Mouse (Mus musculus): Measurements from ENCODE around the gene Dysf. TPM values are rescaled to one million over a fixed set of nuclear protein-coding genes. Genes with fewer than 3 reads are reported as not detected.

Gene Dysf
- polyA plus RNA-seq, 1 experiment from 2014 or later: 2.3 TPM

DNA sequence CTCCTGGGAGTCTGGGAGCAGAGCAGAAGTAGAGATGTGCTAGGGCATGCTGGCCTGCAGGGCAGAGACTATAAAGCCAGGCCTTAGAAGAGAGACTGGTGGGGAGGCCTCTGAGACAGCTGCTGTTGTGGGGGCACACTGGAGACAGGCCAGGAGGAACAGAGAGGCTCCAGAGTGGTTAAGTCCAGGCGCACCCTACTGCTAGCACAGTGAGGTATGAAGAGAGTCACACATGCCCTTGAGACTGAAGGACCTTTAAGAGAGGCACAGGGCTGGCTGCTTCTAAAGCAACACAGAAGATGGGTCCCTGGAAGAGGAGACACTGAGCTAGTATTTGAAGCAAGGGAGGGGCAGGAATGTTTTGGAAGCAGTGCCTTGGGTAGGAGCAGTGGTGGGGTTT lies 134.9 kb downstream of the Dysf start:
- no peak overlapping the region for H3K4me3 ChIP-seq (replicated peaks)
- no peak overlapping the region for H3K4me2 ChIP-seq
- H3K27me3 ChIP-seq (replicated peaks): no peaks in the 10 kb centered on the region; the same call in 1 of the 2 replicates
- H3K9ac ChIP-seq (replicated peaks): no peak overlapping the region
- no peaks in the 10 kb centered on the region for H3K9me3 ChIP-seq (replicated peaks)
- no peak for ATAC-seq (ENCODE audit: low FRiP score)
- H3K4me1 ChIP-seq: peaks cover 11% of the 10 kb centered on the region; the same call in 1 of the 2 replicates
- H3K36me3 ChIP-seq: no peaks in the 10 kb centered on the region
- 75% methylated on average over 1 of the region's 1 CpGs for WGBS
- H3K27ac ChIP-seq (replicated peaks): no peak overlapping the region

DNA sequence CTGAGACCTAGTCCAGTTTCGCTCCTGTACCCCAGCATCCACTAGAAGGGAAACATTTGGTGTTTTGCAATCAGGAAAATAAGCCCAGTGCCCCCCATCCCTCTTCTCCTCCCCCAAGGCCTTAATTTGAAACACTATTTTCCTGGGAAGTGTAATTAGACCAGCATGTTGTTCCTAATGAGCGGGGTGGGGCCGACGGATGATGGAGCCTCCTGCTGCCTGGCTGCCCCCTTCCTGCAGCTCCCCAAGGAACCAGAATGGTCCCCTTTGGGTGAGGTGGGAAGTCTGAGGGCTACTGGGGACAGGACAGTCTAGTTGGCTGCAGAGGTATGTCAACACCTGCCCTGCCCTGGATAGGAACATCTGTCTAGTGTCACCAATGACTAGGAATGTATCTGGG lies 136.0 kb downstream of the Dysf start:
- Histone ChIP-seq H3K27me3 (replicated peaks) (no peaks in the 10 kb centered on the region; the same call in 1 of the 2 replicates), H3K4me3 (replicated peaks) (no peak overlapping the region), H3K9me3 (replicated peaks) (no peaks in the 10 kb centered on the region), H3K9ac (replicated peaks) (no peak overlapping the region), H3K27ac (replicated peaks) (no peak overlapping the region), H3K4me1 (peaks cover 11% of the 10 kb centered on the region; the same call in 1 of the 2 replicates), H3K36me3 (no peaks in the 10 kb centered on the region), H3K4me2 (no peak overlapping the region)
- WGBS: 77% methylated on average over 4 of the region's 4 CpGs
- ATAC-seq (ENCODE audit: low FRiP score): no peak

DNA sequence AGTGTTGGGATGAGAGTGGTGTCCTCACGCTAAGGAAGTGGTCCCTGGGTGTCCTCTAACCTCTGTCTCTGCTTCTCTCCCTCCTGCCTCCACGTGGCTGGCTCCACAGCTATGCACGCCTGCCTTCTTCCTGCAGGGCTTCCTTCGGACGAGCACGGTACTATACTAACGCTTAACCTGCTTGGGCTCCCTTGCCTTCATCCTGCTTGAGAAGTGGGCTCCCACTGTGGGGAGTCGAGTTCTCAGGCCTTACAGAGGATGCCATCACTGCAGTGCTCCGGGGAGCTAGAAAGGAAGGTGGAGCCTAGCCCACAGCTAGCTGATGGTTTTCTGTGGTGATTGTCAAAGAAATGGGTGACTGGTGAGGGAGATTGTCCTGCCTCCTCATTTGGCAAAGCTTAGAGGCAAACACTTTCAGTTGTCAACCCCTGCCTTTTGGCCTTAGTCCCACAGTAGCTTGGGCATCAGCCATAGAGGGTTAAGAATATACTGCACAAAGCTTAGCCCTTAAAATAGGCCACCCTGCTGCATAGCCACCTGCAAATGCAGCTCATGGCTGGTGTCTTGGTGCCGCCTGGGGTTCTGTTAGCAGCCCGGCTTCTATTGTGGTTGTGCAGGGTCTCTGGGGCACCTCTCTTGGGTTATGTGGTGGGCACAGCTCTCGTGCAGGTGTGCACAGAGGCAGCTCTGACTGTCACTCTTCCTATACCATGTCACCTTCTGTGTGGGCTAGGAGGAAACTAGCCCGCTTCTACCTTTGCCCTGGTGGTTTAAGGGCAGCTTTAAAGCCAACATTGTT lies 139.0 kb downstream of the Dysf start:
- Histone ChIP-seq H3K4me1 (peaks cover 11% of the 10 kb centered on the region; the same call in 1 of the 2 replicates), H3K4me2 (no peak overlapping the region), H3K27me3 (replicated peaks) (no peaks in the 10 kb centered on the region; the same call in 1 of the 2 replicates), H3K9me3 (replicated peaks) (no peaks in the 10 kb centered on the region), H3K4me3 (replicated peaks) (no peak overlapping the region), H3K9ac (replicated peaks) (no peak overlapping the region), H3K36me3 (no peaks in the 10 kb centered on the region), H3K27ac (replicated peaks) (no peak overlapping the region)
- no peak for ATAC-seq (ENCODE audit: low FRiP score)
- 85% methylated on average over 13 of the region's 13 CpGs for WGBS

DNA sequence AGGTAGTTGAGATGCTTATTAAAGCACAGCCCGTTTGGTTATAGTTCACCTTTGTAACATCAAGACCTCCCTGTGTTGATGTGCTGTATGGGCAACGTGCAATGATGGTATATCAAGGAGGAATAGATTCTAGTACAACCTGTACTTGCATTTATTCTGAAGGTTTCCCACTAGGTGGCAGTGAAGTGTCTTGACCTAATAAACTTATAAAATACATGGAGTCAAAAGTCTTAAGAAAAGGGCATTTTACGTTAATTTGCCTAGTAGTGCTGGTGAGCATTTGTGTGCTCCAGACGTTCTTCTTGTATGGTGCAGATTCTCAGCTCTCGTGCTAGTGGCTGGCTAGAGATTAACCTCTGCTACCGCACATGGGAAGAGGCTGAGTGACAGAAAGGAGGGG lies 140.1 kb downstream of the Dysf start:
- no peak overlapping the region for H3K27ac ChIP-seq (replicated peaks)
- ATAC-seq (ENCODE audit: low FRiP score): no peak
- no peaks in the 10 kb centered on the region; the same call in 1 of the 2 replicates for H3K27me3 ChIP-seq (replicated peaks)
- no peaks in the 10 kb centered on the region for H3K36me3 ChIP-seq
- WGBS: 78% methylated on average over 6 of the region's 6 CpGs
- H3K9me3 ChIP-seq (replicated peaks): no peaks in the 10 kb centered on the region
- no peak overlapping the region for H3K9ac ChIP-seq (replicated peaks)
- H3K4me3 ChIP-seq (replicated peaks): no peak overlapping the region
- H3K4me2 ChIP-seq: no peak overlapping the region
- H3K4me1 ChIP-seq: peaks cover 2% of the 10 kb centered on the region; the same call in 1 of the 2 replicates

DNA sequence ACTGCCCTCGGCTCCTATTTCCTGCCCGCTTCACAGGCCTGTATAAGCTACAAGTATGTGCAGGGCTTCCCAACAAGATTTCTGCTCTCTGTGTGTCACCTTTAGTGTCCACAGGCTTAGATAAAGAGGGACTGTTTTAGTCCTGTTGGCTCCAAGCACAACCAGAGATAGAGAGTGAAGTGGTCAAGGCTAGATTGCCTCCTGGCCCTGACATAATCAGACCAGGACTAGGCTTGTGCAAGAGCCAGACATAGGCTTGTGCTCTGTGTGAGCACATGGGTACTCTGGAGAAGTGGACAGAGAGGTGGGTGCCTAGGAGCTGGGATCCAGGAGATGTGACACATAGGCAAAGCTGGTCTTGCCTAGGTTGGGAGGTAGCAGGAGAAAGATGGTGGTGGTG lies 146.1 kb downstream of the Dysf start:
- WGBS: 98% methylated on average over 2 of the region's 2 CpGs
- no peak for ATAC-seq (ENCODE audit: low FRiP score)
- no peaks in the 10 kb centered on the region for H3K9me3 ChIP-seq (replicated peaks)
- H3K36me3 ChIP-seq: no peaks in the 10 kb centered on the region
- no peaks in the 10 kb centered on the region for H3K27me3 ChIP-seq (replicated peaks)
- H3K4me1 ChIP-seq: no peaks in the 10 kb centered on the region
- H3K4me3 ChIP-seq (replicated peaks): no peak overlapping the region
- no peak overlapping the region for H3K27ac ChIP-seq (replicated peaks)
- H3K4me2 ChIP-seq: no peak overlapping the region
- no peak overlapping the region for H3K9ac ChIP-seq (replicated peaks)

DNA sequence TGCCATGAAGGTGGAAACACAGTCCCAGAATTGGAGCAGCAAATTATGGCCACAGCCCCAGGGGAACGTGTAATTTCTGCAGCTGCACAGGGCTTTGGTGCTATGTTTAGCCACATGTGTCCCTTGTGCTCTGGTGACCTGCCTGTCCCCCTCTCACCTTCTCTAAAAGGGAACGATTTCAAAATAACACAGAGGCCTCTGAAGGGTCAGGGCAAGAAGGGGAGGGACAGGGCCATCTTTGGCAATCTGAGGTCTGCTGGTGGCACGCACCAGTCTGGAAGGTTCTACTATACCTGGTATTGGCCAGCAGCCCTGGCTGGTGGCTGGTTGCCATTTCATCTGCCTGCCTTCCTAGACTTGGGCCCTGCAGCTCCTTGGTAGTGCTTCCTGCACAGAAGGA lies 147.4 kb downstream of the Dysf start:
- Histone ChIP-seq H3K9me3 (replicated peaks) (no peaks in the 10 kb centered on the region), H3K9ac (replicated peaks) (no peak overlapping the region), H3K27ac (replicated peaks) (no peak overlapping the region), H3K4me3 (replicated peaks) (no peak overlapping the region), H3K27me3 (replicated peaks) (no peaks in the 10 kb centered on the region), H3K36me3 (no peaks in the 10 kb centered on the region), H3K4me2 (no peak overlapping the region), H3K4me1 (no peaks in the 10 kb centered on the region)
- WGBS: 76% methylated on average over 3 of the region's 3 CpGs
- ATAC-seq (ENCODE audit: low FRiP score): no peak

DNA sequence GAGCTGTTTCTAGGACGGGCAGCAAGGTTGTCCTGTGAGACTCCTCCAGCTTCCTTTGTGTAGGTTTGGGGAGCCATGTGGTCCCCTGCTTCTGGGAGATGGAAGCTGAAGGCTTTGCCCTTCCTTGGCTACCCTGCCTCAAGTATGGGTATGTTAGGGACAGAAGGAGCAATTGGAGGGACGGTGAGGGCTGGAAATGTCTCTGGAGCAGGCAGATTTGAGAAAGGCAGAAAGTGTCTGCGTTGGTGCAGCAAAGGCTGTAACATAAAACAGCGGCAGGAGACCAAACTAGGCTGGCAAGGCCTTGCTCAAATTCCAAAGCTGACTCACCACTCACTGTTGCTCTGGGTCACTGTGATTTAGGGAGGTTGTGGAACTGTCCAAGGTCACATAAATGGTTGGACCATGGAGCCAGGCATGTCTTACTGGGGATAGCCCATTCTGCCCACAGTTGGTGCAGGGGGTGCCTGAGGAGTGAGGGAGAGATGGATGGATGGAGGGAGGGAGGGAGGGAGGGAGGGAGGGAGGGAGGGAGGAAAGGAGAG lies 148.2 kb downstream of the Dysf start:
- no peaks in the 10 kb centered on the region for H3K27me3 ChIP-seq (replicated peaks)
- WGBS: 77% methylated on average over 4 of the region's 4 CpGs
- H3K9me3 ChIP-seq (replicated peaks): no peaks in the 10 kb centered on the region
- no peak overlapping the region for H3K4me3 ChIP-seq (replicated peaks)
- H3K4me1 ChIP-seq: no peaks in the 10 kb centered on the region
- no peak overlapping the region for H3K4me2 ChIP-seq
- ATAC-seq (ENCODE audit: low FRiP score): no peak
- H3K9ac ChIP-seq (replicated peaks): no peak overlapping the region
- no peak overlapping the region for H3K27ac ChIP-seq (replicated peaks)
- H3K36me3 ChIP-seq: no peaks in the 10 kb centered on the region

DNA sequence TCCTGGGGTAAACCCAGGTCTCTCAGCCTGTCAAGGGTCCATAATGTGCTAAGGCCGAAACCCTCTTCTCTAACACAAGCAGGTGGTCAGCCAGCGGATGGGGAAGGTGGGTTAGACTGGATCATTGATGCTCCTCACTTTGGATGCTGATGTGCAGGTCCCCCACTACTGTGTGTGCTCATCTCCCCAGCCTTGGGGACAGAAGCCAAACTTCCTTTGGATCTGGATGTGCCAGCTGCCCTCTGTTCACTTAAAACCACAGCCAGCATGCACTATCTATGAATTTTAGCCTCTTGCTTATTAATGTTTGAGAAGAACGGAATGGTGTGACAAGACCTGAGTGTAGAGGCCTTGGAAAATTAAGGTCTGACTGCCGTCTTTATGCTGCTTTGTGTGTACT lies 150.7 kb downstream of the Dysf start:
- no peak overlapping the region for H3K27ac ChIP-seq (replicated peaks)
- H3K9ac ChIP-seq (replicated peaks): no peak overlapping the region
- ATAC-seq (ENCODE audit: low FRiP score): no peak
- WGBS: 91% methylated on average over 4 of the region's 4 CpGs
- H3K4me1 ChIP-seq: no peaks in the 10 kb centered on the region
- H3K36me3 ChIP-seq: no peaks in the 10 kb centered on the region
- no peaks in the 10 kb centered on the region for H3K27me3 ChIP-seq (replicated peaks)
- H3K9me3 ChIP-seq (replicated peaks): no peaks in the 10 kb centered on the region
- no peak overlapping the region for H3K4me2 ChIP-seq
- no peak overlapping the region for H3K4me3 ChIP-seq (replicated peaks)

DNA sequence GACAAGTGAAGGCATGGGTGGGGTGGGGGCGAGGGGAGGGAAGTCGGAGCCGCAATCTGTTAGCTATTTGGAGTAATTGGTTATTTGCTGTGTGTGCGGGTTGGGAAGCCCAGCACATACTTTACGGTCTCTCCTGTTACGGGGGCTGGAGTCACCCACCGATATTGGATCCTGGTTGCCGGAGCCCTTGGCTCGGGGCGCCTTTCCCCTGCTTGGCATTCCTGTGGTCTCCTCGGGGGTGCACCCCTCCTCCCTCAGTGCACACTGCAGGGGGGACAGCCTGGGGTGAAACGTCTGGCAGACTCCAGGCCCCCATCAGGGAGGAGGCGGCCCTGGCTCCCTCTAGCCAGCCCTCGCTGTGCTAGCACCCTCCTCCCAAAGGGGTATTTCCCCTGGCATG lies 159.2 kb downstream of the Dysf start:
- Histone ChIP-seq H3K4me1 (no peaks in the 10 kb centered on the region), H3K9ac (replicated peaks) (no peak overlapping the region), H3K36me3 (no peaks in the 10 kb centered on the region), H3K9me3 (replicated peaks) (no peaks in the 10 kb centered on the region), H3K4me3 (replicated peaks) (no peak overlapping the region), H3K4me2 (no peak overlapping the region), H3K27ac (replicated peaks) (no peak overlapping the region), H3K27me3 (replicated peaks) (no peaks in the 10 kb centered on the region)
- ATAC-seq (ENCODE audit: low FRiP score): no peak
- WGBS: 79% methylated on average over 14 of the region's 14 CpGs

DNA sequence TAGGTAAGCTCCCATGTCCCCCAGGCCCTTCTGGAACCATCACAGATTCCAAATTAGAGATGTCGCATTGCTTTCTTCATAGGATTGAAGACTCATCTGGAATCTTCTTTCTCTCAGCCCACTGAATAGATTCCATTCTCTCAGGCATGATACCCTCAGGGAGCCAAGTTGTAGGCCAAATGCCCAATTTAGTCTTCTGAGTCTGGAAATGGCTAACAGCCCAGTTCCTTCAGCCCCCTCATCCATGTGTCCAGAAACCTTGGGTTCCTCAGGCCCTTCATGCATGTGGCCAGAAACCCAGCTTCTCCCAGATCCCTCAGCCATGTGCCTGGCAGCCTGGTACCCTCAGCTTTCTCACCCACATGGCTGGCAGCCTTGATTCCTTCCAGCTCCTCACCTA lies 160.2 kb downstream of the Dysf start:
- H3K27ac ChIP-seq (replicated peaks): no peak overlapping the region
- ATAC-seq (ENCODE audit: low FRiP score): no peak
- no peaks in the 10 kb centered on the region for H3K36me3 ChIP-seq
- H3K9ac ChIP-seq (replicated peaks): no peak overlapping the region
- H3K27me3 ChIP-seq (replicated peaks): no peaks in the 10 kb centered on the region
- H3K4me2 ChIP-seq: no peak overlapping the region
- H3K9me3 ChIP-seq (replicated peaks): no peaks in the 10 kb centered on the region
- H3K4me1 ChIP-seq: no peaks in the 10 kb centered on the region
- 97% methylated on average over 1 of the region's 1 CpGs for WGBS
- no peak overlapping the region for H3K4me3 ChIP-seq (replicated peaks)

DNA sequence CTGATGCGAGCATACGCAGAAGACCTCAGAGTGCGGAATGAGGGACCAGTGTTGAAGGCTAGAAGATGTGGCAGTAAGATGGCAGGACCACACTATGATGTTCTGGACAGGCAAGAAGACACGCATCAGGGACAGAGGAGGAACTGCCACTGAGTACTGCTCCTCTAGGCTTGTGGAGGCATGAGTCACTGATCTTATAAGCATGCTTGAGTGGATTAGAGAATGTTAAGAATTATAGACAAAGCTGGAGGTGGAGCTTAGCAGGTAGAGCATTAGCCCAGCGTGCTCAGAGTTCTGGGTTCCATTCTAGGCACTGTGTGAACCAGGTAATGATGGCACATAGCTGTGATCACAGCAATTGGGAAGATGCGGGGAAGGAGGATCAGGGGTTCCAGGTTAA lies 165.2 kb downstream of the Dysf start:
- no peak overlapping the region for H3K4me3 ChIP-seq (replicated peaks)
- H3K4me1 ChIP-seq: no peaks in the 10 kb centered on the region
- WGBS: 94% methylated on average over 6 of the region's 6 CpGs
- H3K9ac ChIP-seq (replicated peaks): no peak overlapping the region
- no peaks in the 10 kb centered on the region for H3K27me3 ChIP-seq (replicated peaks)
- H3K36me3 ChIP-seq: no peaks in the 10 kb centered on the region
- H3K9me3 ChIP-seq (replicated peaks): no peaks in the 10 kb centered on the region
- H3K4me2 ChIP-seq: no peak overlapping the region
- ATAC-seq (ENCODE audit: low FRiP score): no peak
- H3K27ac ChIP-seq (replicated peaks): no peak overlapping the region

DNA sequence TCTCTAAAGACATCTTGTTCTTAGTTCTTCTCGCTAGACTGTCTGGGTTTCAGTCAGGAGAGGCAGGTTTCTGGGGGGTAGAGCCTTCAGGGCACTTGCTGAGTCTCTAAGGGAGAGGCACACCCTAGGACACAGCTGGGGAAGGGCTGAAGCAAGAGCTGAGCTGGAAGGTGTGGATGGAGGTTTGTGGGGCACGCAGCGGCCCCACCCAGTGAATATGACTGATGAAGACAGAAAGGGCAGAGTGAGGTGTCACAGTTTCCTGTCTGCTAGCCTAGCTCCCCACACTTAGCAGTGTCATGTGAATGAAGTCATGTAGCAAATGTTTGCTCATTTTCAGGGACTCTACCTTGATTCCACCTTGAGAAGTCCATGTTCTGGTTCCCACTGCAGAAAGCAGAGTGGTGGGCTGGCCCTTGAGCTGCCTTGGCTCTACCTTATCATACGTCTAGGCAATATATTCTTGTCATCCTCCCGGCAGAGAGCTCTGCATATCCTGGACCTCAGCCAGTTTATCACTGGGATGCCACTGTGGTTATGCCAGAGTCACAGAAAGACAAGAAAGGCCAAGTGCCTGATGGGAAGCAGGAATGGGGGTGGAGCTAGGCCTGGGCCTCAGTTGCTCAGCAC lies 170.5 kb downstream of the Dysf start:
- Histone ChIP-seq H3K27me3 (replicated peaks) (no peaks in the 10 kb centered on the region), H3K4me2 (no peak overlapping the region), H3K9ac (replicated peaks) (no peak overlapping the region), H3K9me3 (replicated peaks) (no peaks in the 10 kb centered on the region), H3K27ac (replicated peaks) (no peak overlapping the region), H3K36me3 (no peaks in the 10 kb centered on the region), H3K4me1 (no peaks in the 10 kb centered on the region), H3K4me3 (replicated peaks) (no peak overlapping the region)
- WGBS: 74% methylated on average over 5 of the region's 5 CpGs
- no peak for ATAC-seq (ENCODE audit: low FRiP score)

Measured in neural tube, embryonic 15.5 days (tissue).